Mouse (Mus musculus): ENCODE measurements at regions not wholly inside any gene's neighbourhood (a gene's known extent, or its start where the extent isn't known, plus 50 kb on each side); places are given as distances from the start of the nearest gene placed in this dataset.

- no peak for TF ChIP-seq POLR2A (IDR thresholded peaks at IDR 0.05; ENCODE audit: control insufficient read depth in 1 of 2, insufficient read depth in 1 of 2, low read depth in 1 of 2, low read length in 2 of 2, poor library complexity in 1 of 2)
- peak; percentile 94 for TF ChIP-seq GATA1 (IDR thresholded peaks at IDR 0.05; ENCODE audit: low read depth, low read length)
- no peak for TF ChIP-seq CTCF (IDR thresholded peaks at IDR 0.05 in 2 of 3, conservative IDR thresholded peaks at IDR 0.05 in 1 of 3; ENCODE audit: control insufficient read depth in 1 of 3, insufficient read depth in 1 of 3, low read depth in 2 of 3, low read length in 3 of 3, poor library complexity in 1 of 3, severe bottlenecking in 1 of 3)
- TF ChIP-seq ZC3H11A (IDR thresholded peaks at IDR 0.05; ENCODE audit: low read depth, low read length): no peak
- no peak for TF ChIP-seq RAD21 (IDR thresholded peaks at IDR 0.05; ENCODE audit: low read depth, low read length)
- no peak for TF ChIP-seq POLR2AphosphoS2 (IDR thresholded peaks at IDR 0.05; ENCODE audit: low read length)
- TF ChIP-seq TBP (IDR thresholded peaks at IDR 0.05; ENCODE audit: low read depth, low read length): no peak
- TF ChIP-seq USF2 (IDR thresholded peaks at IDR 0.05; ENCODE audit: borderline replicate concordance in 1 of 2, insufficient read depth in 1 of 2, low read depth in 1 of 2, low read length in 2 of 2): peak in 1 of 2 experiments; percentile 55; a peak in 2 of 4 replicates
- 0 out of 2 replicates have a peak, but pooled peaks have one; percentile 42 for TF ChIP-seq HCFC1 (IDR thresholded peaks at IDR 0.05; ENCODE audit: low read depth, low read length)
- TF ChIP-seq BHLHE40 (IDR thresholded peaks at IDR 0.05; ENCODE audit: borderline replicate concordance, low read depth, low read length): peak; percentile 87
Measured at GRCm38 (mm10) chr6:94954580-94954979, 162.5 kb upstream of the Kbtbd8 start.
